Mouse (Mus musculus) kidney, postnatal 14 days (tissue): Measurements from ENCODE around the gene Crtc3.
A peak's percentile ranks its signal among the peaks of the same experiment; 100 is the strongest.

Experiments used
- DNase-seq: peaks from one replicate; pipeline ENCODE4 v3.0.0; 2022; ENCODE audit warnings: mixed read lengths

The Crtc3 gene

GRCm38 (mm10) chr7:80636953-80637800 lies 51.5 kb downstream of the Crtc3 start:
- DNase-seq: no peak

GRCm38 (mm10) chr7:80636288-80636952 lies 52.3 kb downstream of the Crtc3 start:
- DNase-seq: no peak

GRCm38 (mm10) chr7:80635866-80636265 lies 52.8 kb downstream of the Crtc3 start:
- DNase-seq: peak; percentile 28

- DNase-seq: no peak
Observed at GRCm38 (mm10) chr7:80634741-80635140, 53.9 kb downstream of the Crtc3 start.

- DNase-seq: no peak
Observed at GRCm38 (mm10) chr7:80633635-80634034, 55.0 kb downstream of the Crtc3 start.

- DNase-seq: no peak
Observed at GRCm38 (mm10) chr7:80631993-80632392, 56.7 kb downstream of the Crtc3 start.

- no peak for DNase-seq
Observed at GRCm38 (mm10) chr7:80631405-80631804, 57.3 kb downstream of the Crtc3 start.

- DNase-seq: peak; percentile 49
Observed at GRCm38 (mm10) chr7:80629369-80629768, 59.3 kb downstream of the Crtc3 start.

GRCm38 (mm10) chr7:80628708-80629183 lies 59.9 kb downstream of the Crtc3 start:
- peak; percentile 80 for DNase-seq

- DNase-seq: no peak
Observed at GRCm38 (mm10) chr7:80626943-80627342, 61.7 kb downstream of the Crtc3 start.

GRCm38 (mm10) chr7:80625841-80626240 lies 62.8 kb downstream of the Crtc3 start:
- DNase-seq: no peak

GRCm38 (mm10) chr7:80623276-80623675 lies 65.4 kb downstream of the Crtc3 start:
- no peak for DNase-seq

GRCm38 (mm10) chr7:80616096-80616495 lies 72.6 kb downstream of the Crtc3 start:
- DNase-seq: no peak

- DNase-seq: no peak
Observed at GRCm38 (mm10) chr7:80614042-80614441, 74.6 kb downstream of the Crtc3 start.

- DNase-seq: no peak
Observed at GRCm38 (mm10) chr7:80612191-80612787, 76.4 kb downstream of the Crtc3 start.

GRCm38 (mm10) chr7:80611646-80612045 lies 77.0 kb downstream of the Crtc3 start:
- peak; percentile 32 for DNase-seq

- DNase-seq: no peak
Observed at GRCm38 (mm10) chr7:80607503-80607902, 81.2 kb downstream of the Crtc3 start.

GRCm38 (mm10) chr7:80606435-80606834 lies 82.2 kb downstream of the Crtc3 start:
- DNase-seq: no peak

- no peak for DNase-seq
Observed at GRCm38 (mm10) chr7:80605557-80605930, 83.1 kb downstream of the Crtc3 start.

GRCm38 (mm10) chr7:80604908-80605556 lies 83.6 kb downstream of the Crtc3 start:
- peak; percentile 44 for DNase-seq

GRCm38 (mm10) chr7:80602574-80602973 lies 86.1 kb downstream of the Crtc3 start:
- DNase-seq: no peak

- no peak for DNase-seq
Observed at GRCm38 (mm10) chr7:80598436-80598985, 90.2 kb downstream of the Crtc3 start.

GRCm38 (mm10) chr7:80597900-80598299 lies 90.8 kb downstream of the Crtc3 start:
- no peak for DNase-seq
